Mouse (Mus musculus): ENCODE data around the gene Phf7. TPM values are rescaled to one million over a fixed set of nuclear protein-coding genes. Genes with fewer than 3 reads are reported as not detected.

Gene Phf7
- polyA plus RNA-seq, 1 experiment from 2014 or later = 9.5 TPM

GRCm38 (mm10) chr14:31268301-31269001, 17.3 kb upstream of the Phf7 start:
- Histone ChIP-seq H3K4me1 (replicated peaks; ENCODE audit: control insufficient read depth, insufficient read depth) (peaks cover 2% of the 10 kb centered on the region; the same call in 1 of the 2 replicates), H3K27me3 (ENCODE audit: control insufficient read depth, insufficient read depth, low read length) (no peaks in the 10 kb centered on the region), H3K27ac (replicated peaks) (no peak overlapping the region), H3K36me3 (ENCODE audit: control insufficient read depth, insufficient read depth, low read length) (no peaks in the 10 kb centered on the region), H3K9ac (ENCODE audit: low read length) (peak overlapping the region; percentile 51; the same call in 1 of the 2 replicates), H3K9me3 (ENCODE audit: control insufficient read depth, low read length) (no peaks in the 10 kb centered on the region), H3K4me2 (replicated peaks; ENCODE audit: low read depth) (no peak overlapping the region), H3K4me3 (ENCODE audit: low read depth, low read length) (no peak overlapping the region)
- WGBS = 69% methylated on average over 9 of the region's 9 CpGs
- no peak for ATAC-seq (ENCODE audit: low FRiP score, low TSS enrichment)
- no peak for TF ChIP-seq CTCF (IDR thresholded peaks at IDR 0.05; ENCODE audit: low read depth)
- no peak for TF ChIP-seq EP300 (optimal IDR thresholded peaks at IDR 0.05)
- no peak for DNase-seq (ENCODE audit: low spot score)

- Histone ChIP-seq H3K4me1 (replicated peaks; ENCODE audit: control insufficient read depth, insufficient read depth) (peaks cover 2% of the 10 kb centered on the region; the same call in 1 of the 2 replicates), H3K27me3 (ENCODE audit: control insufficient read depth, insufficient read depth, low read length) (no peaks in the 10 kb centered on the region), H3K4me3 (ENCODE audit: low read depth, low read length) (no peak overlapping the region), H3K36me3 (ENCODE audit: control insufficient read depth, insufficient read depth, low read length) (no peaks in the 10 kb centered on the region), H3K4me2 (replicated peaks; ENCODE audit: low read depth) (no peak overlapping the region), H3K27ac (replicated peaks) (no peak overlapping the region), H3K9ac (ENCODE audit: low read length) (no peak overlapping the region), H3K9me3 (ENCODE audit: control insufficient read depth, low read length) (no peaks in the 10 kb centered on the region)
- TF ChIP-seq EP300 (optimal IDR thresholded peaks at IDR 0.05) = no peak
- ATAC-seq (ENCODE audit: low FRiP score, low TSS enrichment) (no peak), DNase-seq (ENCODE audit: low spot score) (no peak)
- WGBS = 81% methylated on average over 11 of the region's 11 CpGs
Measured at GRCm38 (mm10) chr14:31267649-31268048, 16.5 kb upstream of the Phf7 start.

- no peak overlapping the region for H3K27ac ChIP-seq (replicated peaks)
- no peak overlapping the region for H3K4me2 ChIP-seq (replicated peaks; ENCODE audit: low read depth)
- H3K27me3 ChIP-seq (ENCODE audit: control insufficient read depth, insufficient read depth, low read length) = no peaks in the 10 kb centered on the region
- 92% methylated on average over 9 of the region's 9 CpGs for WGBS
- no peak overlapping the region for H3K9ac ChIP-seq (ENCODE audit: low read length)
- no peak for ATAC-seq (ENCODE audit: low FRiP score, low TSS enrichment)
- no peak overlapping the region for H3K4me3 ChIP-seq (ENCODE audit: low read depth, low read length)
- H3K36me3 ChIP-seq (ENCODE audit: control insufficient read depth, insufficient read depth, low read length) = peaks cover 40% of the 10 kb centered on the region
- DNase-seq (ENCODE audit: low spot score) = no peak
- TF ChIP-seq EP300 (optimal IDR thresholded peaks at IDR 0.05) = no peak
- TF ChIP-seq CTCF (IDR thresholded peaks at IDR 0.05; ENCODE audit: low read depth) = no peak
- no peaks in the 10 kb centered on the region for H3K9me3 ChIP-seq (ENCODE audit: control insufficient read depth, low read length)
- no peaks in the 10 kb centered on the region for H3K4me1 ChIP-seq (replicated peaks; ENCODE audit: control insufficient read depth, insufficient read depth)
Measured at GRCm38 (mm10) chr14:31260932-31261331, 9.8 kb upstream of the Phf7 start.

GRCm38 (mm10) chr14:31260374-31260773, 9.3 kb upstream of the Phf7 start:
- 95% methylated on average over 4 of the region's 4 CpGs for WGBS
- ATAC-seq (ENCODE audit: low FRiP score, low TSS enrichment) = no peak
- no peak for TF ChIP-seq CTCF (IDR thresholded peaks at IDR 0.05; ENCODE audit: low read depth)
- no peak for TF ChIP-seq EP300 (optimal IDR thresholded peaks at IDR 0.05)

DNA sequence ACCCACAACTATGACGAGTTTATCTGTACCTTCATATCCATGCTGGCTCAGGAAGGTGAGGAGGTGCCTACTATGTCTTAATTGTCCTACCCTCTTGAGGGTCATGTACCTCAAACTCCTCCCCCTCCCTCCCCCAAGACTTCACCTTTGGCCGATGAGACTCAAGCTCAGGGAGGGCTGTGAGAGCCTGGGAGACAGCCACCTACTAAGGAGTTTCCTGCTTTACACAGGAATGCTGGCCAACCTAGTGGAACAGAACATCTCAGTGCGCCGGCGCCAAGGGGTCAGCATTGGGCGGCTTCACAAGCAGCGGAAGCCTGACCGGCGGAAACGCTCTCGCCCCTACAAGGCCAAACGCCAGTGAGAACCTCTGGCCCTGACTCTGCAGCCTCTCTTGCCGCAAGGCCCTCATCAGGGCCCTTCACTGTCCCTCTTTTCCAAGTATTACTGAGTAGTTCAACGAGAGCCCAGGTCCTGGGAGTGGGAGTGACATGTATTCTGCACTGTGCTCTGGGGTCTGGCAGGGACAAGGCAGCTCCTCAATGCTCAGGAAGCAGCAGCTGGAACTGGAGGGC, 7.4 kb upstream of the Phf7 start:
- ATAC-seq (ENCODE audit: low FRiP score, low TSS enrichment) (no peak), DNase-seq (ENCODE audit: low spot score) (no peak)
- no peak overlapping the region for H3K27ac ChIP-seq (replicated peaks)
- TF ChIP-seq CTCF (IDR thresholded peaks at IDR 0.05; ENCODE audit: low read depth) = no peak
- no peak for TF ChIP-seq EP300 (optimal IDR thresholded peaks at IDR 0.05)
- 92% methylated on average over 14 of the region's 14 CpGs for WGBS
- peaks cover 54% of the 10 kb centered on the region for H3K36me3 ChIP-seq (ENCODE audit: control insufficient read depth, insufficient read depth, low read length)
- no peak overlapping the region for H3K9ac ChIP-seq (ENCODE audit: low read length)
- H3K4me2 ChIP-seq (replicated peaks; ENCODE audit: low read depth) = no peak overlapping the region
- no peaks in the 10 kb centered on the region for H3K27me3 ChIP-seq (ENCODE audit: control insufficient read depth, insufficient read depth, low read length)
- H3K9me3 ChIP-seq (ENCODE audit: control insufficient read depth, low read length) = no peaks in the 10 kb centered on the region
- H3K4me1 ChIP-seq (replicated peaks; ENCODE audit: control insufficient read depth, insufficient read depth) = no peaks in the 10 kb centered on the region
- H3K4me3 ChIP-seq (ENCODE audit: low read depth, low read length) = no peak overlapping the region

More at GRCm38 (mm10) chr14:31260374-31260773, 9.3 kb upstream of the Phf7 start:
- H3K4me2 ChIP-seq (replicated peaks; ENCODE audit: low read depth) = no peak overlapping the region
- H3K4me1 ChIP-seq (replicated peaks; ENCODE audit: control insufficient read depth, insufficient read depth) = no peaks in the 10 kb centered on the region
- H3K27me3 ChIP-seq (ENCODE audit: control insufficient read depth, insufficient read depth, low read length) = no peaks in the 10 kb centered on the region
- no peaks in the 10 kb centered on the region for H3K9me3 ChIP-seq (ENCODE audit: control insufficient read depth, low read length)
- no peak overlapping the region for H3K4me3 ChIP-seq (ENCODE audit: low read depth, low read length)
- H3K36me3 ChIP-seq (ENCODE audit: control insufficient read depth, insufficient read depth, low read length) = peaks cover 44% of the 10 kb centered on the region
- no peak for DNase-seq (ENCODE audit: low spot score)
- H3K27ac ChIP-seq (replicated peaks) = no peak overlapping the region
- no peak overlapping the region for H3K9ac ChIP-seq (ENCODE audit: low read length)

DNA sequence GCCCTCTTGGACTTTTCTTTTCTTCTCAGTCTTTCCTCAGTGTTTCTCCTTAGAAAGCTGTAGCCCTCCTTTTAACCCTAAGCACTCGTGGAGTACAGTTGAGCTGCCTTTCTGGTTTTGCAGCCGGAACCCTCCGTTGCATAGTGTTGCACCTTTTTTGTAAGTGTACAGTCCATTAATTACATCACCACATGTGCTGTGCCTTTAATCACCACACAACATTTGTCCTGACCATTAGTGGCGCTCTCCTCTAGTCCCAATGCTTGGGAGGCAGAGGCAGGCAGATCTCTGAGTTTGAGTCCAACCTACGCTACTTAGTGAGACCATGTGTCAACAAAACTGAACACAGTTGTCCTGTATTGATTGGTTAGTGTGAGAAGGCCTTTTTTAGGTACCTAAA, 974 bp upstream of the Phf7 start:
- 76% methylated on average over 5 of the region's 5 CpGs for WGBS
- no peaks in the 10 kb centered on the region for H3K27me3 ChIP-seq (ENCODE audit: control insufficient read depth, insufficient read depth, low read length)

More for the DNA sequence above, 974 bp upstream of the Phf7 start:
- TF ChIP-seq EP300 (optimal IDR thresholded peaks at IDR 0.05) = no peak
- TF ChIP-seq CTCF (IDR thresholded peaks at IDR 0.05; ENCODE audit: low read depth) = no peak
- Histone ChIP-seq H3K27ac (replicated peaks) (no peak overlapping the region), H3K9me3 (ENCODE audit: control insufficient read depth, low read length) (no peaks in the 10 kb centered on the region), H3K36me3 (ENCODE audit: control insufficient read depth, insufficient read depth, low read length) (peaks cover 24% of the 10 kb centered on the region), H3K4me3 (ENCODE audit: low read depth, low read length) (peak overlapping the region; percentile 99), H3K4me2 (replicated peaks; ENCODE audit: low read depth) (peak overlapping the region; percentile 86), H3K4me1 (replicated peaks; ENCODE audit: control insufficient read depth, insufficient read depth) (no peaks in the 10 kb centered on the region), H3K9ac (ENCODE audit: low read length) (peak overlapping the region; percentile 99)
- DNase-seq (ENCODE audit: low spot score) (no peak), ATAC-seq (ENCODE audit: low FRiP score, low TSS enrichment) (no peak)
